Mouse (Mus musculus): ENCODE results near the gene Adcy4. TPM values are rescaled to one million over a fixed set of nuclear protein-coding genes. Genes with fewer than 3 reads are reported as not detected.

Gene Adcy4
- polyA plus RNA-seq, 1 experiment: 18.0 TPM

DNA sequence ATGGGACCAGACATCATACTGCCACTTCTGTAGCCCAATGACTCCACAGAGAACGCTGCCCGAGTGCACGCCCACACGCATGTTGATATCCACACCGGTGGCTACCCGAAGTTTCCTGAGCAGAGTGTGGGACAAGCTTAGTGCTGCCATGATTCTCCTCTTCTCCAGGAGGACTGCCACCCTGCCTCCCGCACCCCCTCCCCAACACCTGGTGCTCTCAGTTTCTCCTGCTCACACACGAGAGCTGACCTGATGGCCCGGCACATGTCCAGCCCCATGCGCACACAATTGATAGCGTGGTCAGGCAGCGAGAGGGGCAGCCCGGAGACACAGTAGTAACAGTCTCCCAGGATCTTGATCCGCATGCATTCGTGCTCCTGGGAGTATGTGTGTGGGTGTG is 5.2 kb downstream of the Adcy4 start:
- no peak for TF ChIP-seq CTCF (IDR thresholded peaks at IDR 0.05; ENCODE audit: borderline replicate concordance, insufficient read depth, low read length)
- no peak for TF ChIP-seq POLR2A (IDR thresholded peaks at IDR 0.05; ENCODE audit: low read depth, low read length)
- Histone ChIP-seq H3K4me1 (ENCODE audit: control insufficient read depth, insufficient read depth, low read length) (peaks cover under 1% of the 10 kb centered on the region), H3K27ac (ENCODE audit: insufficient read depth, low read length) (no peak overlapping the region), H3K4me3 (ENCODE audit: insufficient read depth, low read length) (no peak overlapping the region)

DNA sequence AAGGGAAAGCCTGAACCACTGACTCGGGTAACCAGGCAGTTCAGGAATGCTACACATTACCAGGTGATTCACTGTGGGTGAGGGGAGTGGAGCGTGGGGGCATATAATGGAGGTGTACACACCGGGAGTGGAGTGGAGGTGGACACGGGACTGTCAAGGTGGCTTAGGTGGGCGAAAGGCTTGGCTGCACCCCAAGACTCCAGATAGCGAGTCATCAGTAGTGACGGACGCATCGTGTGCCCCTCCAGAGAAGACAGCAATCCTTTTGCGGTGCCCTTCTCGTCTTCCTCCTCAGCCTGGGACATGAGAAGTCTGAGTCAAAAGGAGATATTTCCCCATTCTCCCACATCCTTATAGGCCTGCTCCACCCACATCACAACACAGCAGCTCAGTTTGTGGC is 6.1 kb downstream of the Adcy4 start:
- TF ChIP-seq POLR2A (IDR thresholded peaks at IDR 0.05; ENCODE audit: low read depth, low read length) (no peak), CTCF (IDR thresholded peaks at IDR 0.05; ENCODE audit: borderline replicate concordance, insufficient read depth, low read length) (no peak)
- no peaks in the 10 kb centered on the region; the same call in 1 of the 2 replicates for H3K4me1 ChIP-seq (ENCODE audit: control insufficient read depth, insufficient read depth, low read length)
- H3K4me3 ChIP-seq (ENCODE audit: insufficient read depth, low read length): no peak overlapping the region
- H3K27ac ChIP-seq (ENCODE audit: insufficient read depth, low read length): no peak overlapping the region

DNA sequence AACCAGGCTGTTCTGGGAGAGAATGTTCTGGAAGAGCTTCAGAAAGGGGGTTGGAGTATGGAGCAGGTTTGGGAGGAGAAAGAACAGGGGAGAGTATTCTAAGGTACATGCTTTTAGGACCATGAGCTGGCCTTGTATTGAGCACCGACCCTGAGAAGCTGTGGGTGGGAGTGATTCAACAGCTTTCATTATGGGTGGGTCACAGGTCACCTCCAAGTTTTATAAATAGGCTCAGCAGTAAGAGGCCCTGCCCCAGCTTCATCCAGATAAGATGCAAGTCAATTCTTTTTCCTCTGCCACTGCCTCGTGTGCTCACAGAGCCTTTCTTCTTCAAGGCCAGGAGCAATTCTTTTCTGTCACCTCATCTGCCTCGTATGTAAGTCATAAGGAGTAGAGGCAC is 6.7 kb downstream of the Adcy4 start:
- Histone ChIP-seq H3K4me3 (ENCODE audit: insufficient read depth, low read length) (no peak overlapping the region), H3K4me1 (ENCODE audit: control insufficient read depth, insufficient read depth, low read length) (no peaks in the 10 kb centered on the region; the same call in 1 of the 2 replicates), H3K27ac (ENCODE audit: insufficient read depth, low read length) (no peak overlapping the region)
- TF ChIP-seq CTCF (IDR thresholded peaks at IDR 0.05; ENCODE audit: borderline replicate concordance, insufficient read depth, low read length): no peak
- no peak for TF ChIP-seq POLR2A (IDR thresholded peaks at IDR 0.05; ENCODE audit: low read depth, low read length)

DNA sequence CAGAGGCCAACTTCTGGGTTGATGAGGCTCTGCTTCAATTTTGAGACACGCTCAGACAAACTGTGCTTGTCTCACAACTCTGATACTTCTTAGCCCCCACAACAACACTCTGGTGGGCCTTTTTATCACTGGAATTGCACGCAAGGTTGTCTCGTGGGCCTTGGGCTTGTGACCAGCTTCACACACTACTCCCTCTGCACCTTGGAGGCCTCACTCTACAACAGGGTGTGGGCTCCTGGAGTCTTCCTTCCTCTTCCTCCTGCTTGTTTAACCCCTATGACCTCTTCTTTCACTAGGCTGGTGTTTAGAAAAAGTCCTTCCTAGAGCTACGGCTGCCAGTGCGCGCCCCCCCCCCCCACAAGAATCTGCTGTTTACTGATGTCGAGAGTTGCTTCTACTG is 7.2 kb downstream of the Adcy4 start:
- Histone ChIP-seq H3K4me3 (ENCODE audit: insufficient read depth, low read length) (no peak overlapping the region), H3K27ac (ENCODE audit: insufficient read depth, low read length) (no peak overlapping the region), H3K4me1 (ENCODE audit: control insufficient read depth, insufficient read depth, low read length) (no peaks in the 10 kb centered on the region; the same call in 1 of the 2 replicates)
- no peak for TF ChIP-seq CTCF (IDR thresholded peaks at IDR 0.05; ENCODE audit: borderline replicate concordance, insufficient read depth, low read length)
- no peak for TF ChIP-seq POLR2A (IDR thresholded peaks at IDR 0.05; ENCODE audit: low read depth, low read length)

DNA sequence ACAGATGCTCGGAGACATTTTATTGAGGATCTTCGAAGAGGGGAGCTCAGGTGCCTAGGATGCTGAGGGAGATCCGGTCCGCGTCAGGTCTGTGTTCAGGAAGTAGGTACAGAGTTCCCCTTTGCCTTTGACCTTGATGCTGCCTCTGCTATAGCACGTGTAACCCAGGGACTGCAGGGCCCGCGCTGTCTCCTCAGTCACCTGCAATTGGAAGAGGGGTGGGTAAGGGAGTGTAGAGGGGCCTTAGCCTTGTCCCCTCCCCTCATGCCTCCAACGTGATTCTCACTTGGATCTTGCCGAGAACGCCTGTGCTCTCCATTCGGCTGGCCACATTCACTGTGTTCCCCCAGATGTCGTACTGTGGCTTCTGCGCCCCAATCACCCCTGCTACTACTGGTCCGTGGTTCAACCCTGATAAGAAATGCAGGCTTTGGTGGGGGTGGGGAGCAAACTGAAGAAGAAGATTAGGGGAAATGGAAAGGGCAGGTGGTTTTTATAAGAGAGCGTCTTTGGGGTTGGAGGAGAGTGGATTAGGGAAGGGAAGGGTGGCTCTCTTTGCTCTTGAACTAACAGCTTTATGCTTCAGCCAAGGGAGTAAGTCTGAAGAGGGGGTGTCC is 14.7 kb downstream of the Adcy4 start:
- TF ChIP-seq POLR2A (IDR thresholded peaks at IDR 0.05; ENCODE audit: low read depth, low read length) (no peak), CTCF (IDR thresholded peaks at IDR 0.05; ENCODE audit: borderline replicate concordance, insufficient read depth, low read length) (no peak)

DNA sequence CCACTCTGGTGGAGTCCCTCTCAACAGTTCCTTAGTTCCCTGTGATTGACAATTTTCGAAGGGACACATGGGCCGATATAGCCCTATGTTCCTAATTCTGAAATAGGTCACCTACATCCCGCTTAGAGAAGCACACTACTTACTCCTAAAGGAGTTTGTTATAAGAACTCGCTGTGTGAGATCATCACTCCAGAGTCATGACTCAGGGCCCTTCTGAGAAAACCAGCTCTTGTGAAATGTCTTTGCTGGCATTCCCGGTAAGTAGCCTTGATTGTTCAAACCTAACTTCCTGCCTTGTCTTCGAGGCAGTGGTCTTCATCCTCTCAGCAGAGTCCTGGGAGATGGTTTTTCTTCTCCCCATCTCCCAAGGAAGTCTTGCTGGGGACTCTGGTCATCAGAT is 15.3 kb downstream of the Adcy4 start:
- H3K4me1 ChIP-seq (ENCODE audit: control insufficient read depth, insufficient read depth, low read length): peaks cover 4% of the 10 kb centered on the region
- TF ChIP-seq CTCF (IDR thresholded peaks at IDR 0.05; ENCODE audit: borderline replicate concordance, insufficient read depth, low read length) (no peak), POLR2A (IDR thresholded peaks at IDR 0.05; ENCODE audit: low read depth, low read length) (no peak)
- peak overlapping the region; percentile 59 for H3K27ac ChIP-seq (ENCODE audit: insufficient read depth, low read length)
- no peak overlapping the region for H3K4me3 ChIP-seq (ENCODE audit: insufficient read depth, low read length)

More for the DNA sequence above, 14.7 kb downstream of the Adcy4 start:
- Histone ChIP-seq H3K4me1 (ENCODE audit: control insufficient read depth, insufficient read depth, low read length) (peaks cover 4% of the 10 kb centered on the region), H3K27ac (ENCODE audit: insufficient read depth, low read length) (peak overlapping the region; percentile 47; the same call in 1 of the 2 replicates), H3K4me3 (ENCODE audit: insufficient read depth, low read length) (no peak overlapping the region)

DNA sequence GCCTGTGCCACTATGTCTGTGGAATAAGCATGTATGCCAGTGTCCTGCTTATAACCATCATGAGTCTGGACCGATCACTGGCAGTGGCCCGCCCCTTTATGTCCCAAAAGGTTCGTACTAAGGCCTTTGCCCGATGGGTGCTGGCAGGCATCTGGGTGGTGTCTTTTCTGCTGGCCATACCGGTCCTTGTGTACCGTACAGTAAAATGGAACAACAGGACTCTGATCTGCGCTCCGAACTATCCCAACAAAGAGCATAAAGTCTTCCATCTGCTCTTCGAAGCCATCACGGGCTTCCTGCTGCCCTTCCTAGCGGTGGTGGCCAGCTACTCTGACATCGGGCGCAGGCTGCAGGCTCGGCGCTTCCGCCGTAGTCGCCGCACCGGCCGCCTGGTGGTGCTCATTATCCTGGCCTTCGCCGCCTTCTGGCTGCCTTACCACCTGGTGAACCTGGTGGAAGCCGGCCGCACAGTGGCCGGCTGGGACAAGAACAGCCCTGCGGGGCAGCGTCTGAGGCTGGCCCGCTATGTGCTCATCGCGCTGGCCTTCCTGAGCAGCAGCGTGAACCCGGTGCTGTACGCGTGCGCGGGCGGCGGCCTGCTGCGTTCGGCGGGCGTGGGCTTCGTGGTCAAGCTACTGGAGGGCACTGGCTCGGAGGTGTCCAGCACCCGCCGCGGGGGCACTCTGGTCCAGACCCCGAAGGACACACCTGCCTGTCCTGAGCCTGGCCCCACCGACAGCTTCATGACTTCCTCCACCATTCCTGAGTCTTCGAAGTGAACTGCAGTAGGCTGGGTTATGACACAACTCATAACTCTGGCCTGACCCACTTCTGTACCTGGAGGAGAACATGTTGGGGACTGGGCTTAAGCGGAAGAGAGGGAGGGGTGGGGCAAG is 16.1 kb downstream of the Adcy4 start:
- Histone ChIP-seq H3K4me1 (ENCODE audit: control insufficient read depth, insufficient read depth, low read length) (peaks cover 4% of the 10 kb centered on the region), H3K4me3 (ENCODE audit: insufficient read depth, low read length) (no peak overlapping the region), H3K27ac (ENCODE audit: insufficient read depth, low read length) (peak overlapping the region; percentile 59)
- no peak for TF ChIP-seq CTCF (IDR thresholded peaks at IDR 0.05; ENCODE audit: borderline replicate concordance, insufficient read depth, low read length)
- TF ChIP-seq POLR2A (IDR thresholded peaks at IDR 0.05; ENCODE audit: low read depth, low read length): no peak; the same call in 1 of the 2 replicates

DNA sequence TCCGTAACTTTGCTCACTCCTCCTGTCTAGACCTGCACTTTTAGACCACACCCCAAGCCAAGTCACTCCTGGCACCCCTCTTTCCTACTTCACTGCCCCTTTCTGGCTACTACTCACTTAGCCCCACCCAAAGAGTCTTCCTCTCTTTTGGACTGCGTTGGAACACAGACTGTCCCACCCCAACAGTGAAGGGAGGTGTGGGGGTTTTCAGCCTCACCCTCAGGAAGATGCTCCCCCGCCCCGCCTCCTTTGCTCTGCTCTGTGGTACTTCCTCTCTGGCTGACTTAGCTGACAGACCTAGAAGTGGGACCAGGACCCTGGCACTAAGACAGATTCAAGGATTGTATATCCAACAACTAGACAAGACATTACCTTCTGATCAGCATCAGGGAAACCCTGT is 18.2 kb downstream of the Adcy4 start, which contains the start of gene Ltb4r1:
Ltb4r1 (plus strand) TSS at position 267 of the 400 bp plus-strand sequence.
- H3K4me3 ChIP-seq (ENCODE audit: insufficient read depth, low read length): no peak within 1 kb of the TSS
- no peak within 1 kb of the TSS for H3K27ac ChIP-seq (ENCODE audit: insufficient read depth, low read length)
- peaks cover 4% of the 10 kb centered on the region for H3K4me1 ChIP-seq (ENCODE audit: control insufficient read depth, insufficient read depth, low read length)
- TF ChIP-seq POLR2A (IDR thresholded peaks at IDR 0.05; ENCODE audit: low read depth, low read length) (no peak), CTCF (IDR thresholded peaks at IDR 0.05; ENCODE audit: borderline replicate concordance, insufficient read depth, low read length) (no peak)

DNA sequence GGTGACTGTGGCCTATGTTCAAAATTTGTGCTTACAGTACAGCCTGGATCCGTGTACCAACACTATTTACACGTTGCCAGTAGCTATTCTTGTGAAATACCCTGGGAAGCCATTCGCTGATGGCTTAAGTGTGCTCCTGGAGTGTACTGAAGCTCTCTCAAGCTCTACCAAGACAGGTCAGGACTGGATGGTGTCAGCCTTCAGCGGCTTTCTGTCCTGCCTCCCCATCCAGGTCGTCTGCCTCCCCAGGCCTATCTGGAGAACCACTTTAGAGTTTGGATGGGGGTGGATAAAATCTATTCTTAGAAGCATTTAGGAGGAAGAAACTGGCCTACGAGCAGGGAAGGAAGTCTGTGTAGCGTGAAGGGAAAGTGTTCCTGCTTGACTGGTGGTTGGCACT is 20.7 kb downstream of the Adcy4 start:
- TF ChIP-seq CTCF (IDR thresholded peaks at IDR 0.05; ENCODE audit: borderline replicate concordance, insufficient read depth, low read length): no peak
- no peaks in the 10 kb centered on the region for H3K4me1 ChIP-seq (ENCODE audit: control insufficient read depth, insufficient read depth, low read length)
- no peak overlapping the region for H3K27ac ChIP-seq (ENCODE audit: insufficient read depth, low read length)
- no peak overlapping the region for H3K4me3 ChIP-seq (ENCODE audit: insufficient read depth, low read length)
